Mouse (Mus musculus): ENCODE data around the gene Aup1. TPM values are rescaled to one million over a fixed set of nuclear protein-coding genes. Genes with fewer than 3 reads are reported as not detected.
A peak's percentile ranks its signal among the peaks of the same experiment; 100 is the strongest.

The Aup1 gene
- polyA plus RNA-seq, 1 experiment from 2014 or later: 194 TPM

DNA sequence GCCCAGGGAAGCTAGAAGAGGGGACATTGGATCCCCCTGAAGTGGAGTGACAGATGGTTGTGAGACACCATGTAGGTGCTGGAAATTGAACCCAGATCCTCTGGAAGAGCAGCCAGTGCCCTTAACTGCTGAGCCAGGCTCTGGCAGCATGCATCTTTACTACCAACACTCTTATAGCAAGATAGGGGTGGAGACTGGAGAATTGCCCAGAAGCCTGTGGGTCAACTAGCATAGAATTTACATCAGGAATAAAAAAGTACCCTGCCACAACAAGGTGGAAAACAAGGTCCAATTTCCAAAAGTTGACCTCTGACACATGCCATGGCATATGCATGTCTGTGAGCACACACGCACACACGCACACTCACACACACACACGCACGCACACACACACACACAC lies 29.1 kb upstream of the Aup1 start:
- Histone ChIP-seq H3K9me3 (replicated peaks; ENCODE audit: low read length) (no peaks in the 10 kb centered on the region), H3K4me1 (replicated peaks; ENCODE audit: insufficient read depth, low read length) (no peaks in the 10 kb centered on the region), H3K4me3 (replicated peaks; ENCODE audit: low read depth, low read length) (no peak overlapping the region), H3K27ac (no peak overlapping the region), H3K27me3 (ENCODE audit: insufficient read depth, low read length) (no peaks in the 10 kb centered on the region), H3K9ac (ENCODE audit: low read depth, low read length) (no peak overlapping the region), H3K36me3 (ENCODE audit: insufficient read depth, low read length) (no peaks in the 10 kb centered on the region), H3K4me2 (ENCODE audit: low read length) (no peak overlapping the region)
- TF ChIP-seq CTCF (IDR thresholded peaks at IDR 0.05; ENCODE audit: low read depth): no peak
- ATAC-seq (replicated peaks; ENCODE audit: low FRiP score, low read depth) (no peak), DNase-seq (ENCODE audit: low spot score) (no peak)
- WGBS: 98% methylated on average over 4 of the region's 4 CpGs

DNA sequence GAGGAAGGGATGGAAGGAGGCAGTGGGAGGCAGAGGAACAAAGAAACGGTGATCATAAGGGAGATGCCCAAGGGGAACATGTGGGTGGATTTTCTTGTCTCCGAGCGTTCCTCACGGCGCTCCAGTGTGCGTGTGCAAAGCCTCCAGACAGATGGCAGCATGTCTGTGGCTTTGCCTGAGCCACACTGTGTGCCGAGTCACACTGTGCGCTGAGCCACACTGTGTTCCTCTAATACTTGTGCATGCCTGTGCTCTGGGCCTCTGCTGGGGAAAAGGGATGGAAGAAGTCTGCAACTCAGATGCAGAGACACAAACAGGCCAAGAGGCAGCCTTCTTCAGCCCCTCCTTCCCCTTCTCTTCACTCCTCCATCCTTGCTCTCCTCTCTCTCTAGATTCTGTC lies 27.0 kb upstream of the Aup1 start:
- no peak overlapping the region for H3K4me3 ChIP-seq (replicated peaks; ENCODE audit: low read depth, low read length)
- TF ChIP-seq CTCF (IDR thresholded peaks at IDR 0.05; ENCODE audit: low read depth): no peak
- no peaks in the 10 kb centered on the region for H3K36me3 ChIP-seq (ENCODE audit: insufficient read depth, low read length)
- H3K4me1 ChIP-seq (replicated peaks; ENCODE audit: insufficient read depth, low read length): 0 out of 2 replicates have a peak, but pooled peaks cover 3% of the 10 kb centered on the region
- H3K27ac ChIP-seq: no peak overlapping the region
- H3K4me2 ChIP-seq (ENCODE audit: low read length): no peak overlapping the region
- DNase-seq (ENCODE audit: low spot score) (no peak), ATAC-seq (replicated peaks; ENCODE audit: low FRiP score, low read depth) (no peak)
- 80% methylated on average over 8 of the region's 8 CpGs for WGBS
- H3K27me3 ChIP-seq (ENCODE audit: insufficient read depth, low read length): no peaks in the 10 kb centered on the region
- H3K9me3 ChIP-seq (replicated peaks; ENCODE audit: low read length): no peaks in the 10 kb centered on the region
- no peak overlapping the region for H3K9ac ChIP-seq (ENCODE audit: low read depth, low read length)

DNA sequence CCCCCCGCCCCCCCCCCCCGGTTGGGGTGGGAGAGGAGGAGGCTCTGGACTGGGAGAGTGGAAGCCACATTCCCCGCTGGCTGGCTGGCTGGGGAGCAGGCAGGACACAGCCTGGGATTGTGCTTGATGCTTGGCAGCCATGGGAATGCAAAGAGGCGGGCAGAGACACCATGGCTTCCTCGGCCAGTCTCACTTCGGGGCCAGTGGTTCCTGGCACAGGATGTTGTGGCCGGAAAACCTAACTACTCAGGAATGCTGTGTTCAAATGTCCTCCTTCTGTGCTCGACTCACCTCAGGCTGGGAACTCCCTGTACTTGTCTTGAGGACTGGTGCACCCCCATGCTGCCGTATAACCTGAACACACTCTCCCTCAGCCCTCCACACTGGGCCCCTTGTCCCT lies 26.6 kb upstream of the Aup1 start:
- no peak overlapping the region for H3K27ac ChIP-seq
- ATAC-seq (replicated peaks; ENCODE audit: low FRiP score, low read depth) (no peak), DNase-seq (ENCODE audit: low spot score) (no peak)
- H3K36me3 ChIP-seq (ENCODE audit: insufficient read depth, low read length): no peaks in the 10 kb centered on the region
- 0 out of 2 replicates have a peak, but pooled peaks cover 3% of the 10 kb centered on the region for H3K4me1 ChIP-seq (replicated peaks; ENCODE audit: insufficient read depth, low read length)
- no peak overlapping the region for H3K4me3 ChIP-seq (replicated peaks; ENCODE audit: low read depth, low read length)
- no peak overlapping the region for H3K4me2 ChIP-seq (ENCODE audit: low read length)
- H3K9ac ChIP-seq (ENCODE audit: low read depth, low read length): no peak overlapping the region
- no peak for TF ChIP-seq CTCF (IDR thresholded peaks at IDR 0.05; ENCODE audit: low read depth)
- 60% methylated on average over 7 of the region's 9 CpGs for WGBS
- no peaks in the 10 kb centered on the region for H3K9me3 ChIP-seq (replicated peaks; ENCODE audit: low read length)
- H3K27me3 ChIP-seq (ENCODE audit: insufficient read depth, low read length): no peaks in the 10 kb centered on the region

DNA sequence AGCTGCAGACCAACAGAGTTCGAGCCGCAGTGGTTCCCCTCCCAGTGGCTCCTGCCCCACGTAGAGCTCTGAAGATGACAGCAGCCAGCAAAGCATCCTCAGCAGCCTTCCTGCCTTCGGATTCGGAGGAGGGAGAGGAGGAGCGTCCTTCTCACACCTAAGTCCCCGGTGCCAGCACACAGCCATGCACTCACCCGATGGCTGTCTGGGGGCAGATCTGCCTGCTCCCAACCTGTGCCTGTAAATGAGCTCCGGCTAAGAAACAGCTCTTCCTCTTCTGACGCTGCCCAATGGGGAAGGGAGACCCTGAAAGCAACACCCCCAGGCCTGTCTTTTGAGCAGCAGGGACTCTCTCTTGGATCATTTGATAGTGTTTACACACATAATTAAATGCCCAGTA lies 24.5 kb upstream of the Aup1 start:
- Histone ChIP-seq H3K9me3 (replicated peaks; ENCODE audit: low read length) (no peaks in the 10 kb centered on the region), H3K4me1 (replicated peaks; ENCODE audit: insufficient read depth, low read length) (0 out of 2 replicates have a peak, but pooled peaks cover 3% of the 10 kb centered on the region), H3K4me3 (replicated peaks; ENCODE audit: low read depth, low read length) (no peak overlapping the region), H3K9ac (ENCODE audit: low read depth, low read length) (no peak overlapping the region), H3K27ac (no peak overlapping the region), H3K4me2 (ENCODE audit: low read length) (no peak overlapping the region), H3K36me3 (ENCODE audit: insufficient read depth, low read length) (no peaks in the 10 kb centered on the region), H3K27me3 (ENCODE audit: insufficient read depth, low read length) (no peaks in the 10 kb centered on the region)
- WGBS: 36% methylated on average over 10 of the region's 10 CpGs
- TF ChIP-seq CTCF (IDR thresholded peaks at IDR 0.05; ENCODE audit: low read depth): no peak
- ATAC-seq (replicated peaks; ENCODE audit: low FRiP score, low read depth) (no peak), DNase-seq (ENCODE audit: low spot score) (no peak)

DNA sequence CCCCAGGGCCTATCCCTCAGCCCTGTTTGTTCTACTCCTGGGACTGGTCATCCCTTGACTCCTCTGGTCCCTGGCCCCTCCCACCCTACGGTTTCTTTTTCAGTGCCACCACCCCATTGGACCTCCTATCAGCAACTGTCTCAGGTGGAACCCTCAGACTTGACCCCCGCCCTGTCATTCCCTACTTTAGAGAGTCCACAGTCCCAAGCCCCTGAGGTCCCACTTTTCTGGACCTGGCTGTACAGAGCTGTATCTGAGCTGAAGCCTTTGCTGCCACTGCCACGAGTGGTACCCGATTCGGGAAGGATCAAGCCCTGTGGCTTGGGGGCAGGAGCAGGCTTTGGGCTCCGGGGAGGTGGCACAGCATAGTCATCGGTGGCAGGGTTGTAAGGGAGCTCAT lies 23.2 kb upstream of the Aup1 start:
- Histone ChIP-seq H3K4me1 (replicated peaks; ENCODE audit: insufficient read depth, low read length) (peaks cover 3% of the 10 kb centered on the region; the same call in 1 of the 2 replicates), H3K27ac (no peak overlapping the region), H3K27me3 (ENCODE audit: insufficient read depth, low read length) (no peaks in the 10 kb centered on the region), H3K4me2 (ENCODE audit: low read length) (no peak overlapping the region), H3K9ac (ENCODE audit: low read depth, low read length) (no peak overlapping the region), H3K4me3 (replicated peaks; ENCODE audit: low read depth, low read length) (no peak overlapping the region), H3K36me3 (ENCODE audit: insufficient read depth, low read length) (no peaks in the 10 kb centered on the region), H3K9me3 (replicated peaks; ENCODE audit: low read length) (no peaks in the 10 kb centered on the region)
- 77% methylated on average over 7 of the region's 7 CpGs for WGBS
- DNase-seq (ENCODE audit: low spot score): no peak
- no peak for TF ChIP-seq CTCF (IDR thresholded peaks at IDR 0.05; ENCODE audit: low read depth)
- no peak for ATAC-seq (replicated peaks; ENCODE audit: low FRiP score, low read depth)

DNA sequence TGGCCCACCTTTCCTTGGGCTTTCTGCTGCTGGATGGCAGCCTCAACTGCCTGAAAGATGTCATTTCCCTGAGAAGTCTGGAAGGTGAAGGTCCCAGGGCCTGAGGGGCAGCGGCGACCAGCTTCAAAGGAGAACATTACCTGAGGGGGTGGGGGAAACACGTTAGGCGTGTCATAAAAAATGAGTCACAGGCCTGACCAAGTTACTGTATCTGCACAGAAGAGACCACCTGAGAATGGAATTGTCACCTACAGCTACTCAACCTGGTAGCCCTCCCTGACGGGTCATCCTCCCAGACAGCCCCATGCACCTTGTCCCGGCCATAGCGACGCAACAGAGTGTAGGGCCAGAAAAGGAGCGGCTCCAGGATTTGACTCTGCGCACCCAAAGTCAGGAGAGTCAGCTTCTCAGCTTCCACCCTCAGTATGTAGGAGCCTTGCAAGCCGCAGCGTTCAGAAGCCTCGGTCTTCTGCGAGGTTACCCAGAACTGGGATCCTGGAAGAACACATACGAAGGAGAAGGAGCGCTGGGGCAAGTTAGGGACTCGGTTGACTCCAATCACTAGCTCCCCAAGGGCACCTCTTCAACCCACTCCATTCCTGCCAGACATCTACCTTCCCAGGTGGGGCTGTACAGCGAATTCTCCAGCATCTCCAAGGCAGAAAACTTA lies 22.3 kb upstream of the Aup1 start:
- no peak for TF ChIP-seq CTCF (IDR thresholded peaks at IDR 0.05; ENCODE audit: low read depth)
- 43% methylated on average over 18 of the region's 18 CpGs for WGBS
- H3K9me3 ChIP-seq (replicated peaks; ENCODE audit: low read length): no peaks in the 10 kb centered on the region
- DNase-seq (ENCODE audit: low spot score): no peak
- peak overlapping the region; percentile 64 for H3K4me3 ChIP-seq (replicated peaks; ENCODE audit: low read depth, low read length)
- H3K9ac ChIP-seq (ENCODE audit: low read depth, low read length): no peak overlapping the region
- peaks cover 3% of the 10 kb centered on the region; the same call in 1 of the 2 replicates for H3K4me1 ChIP-seq (replicated peaks; ENCODE audit: insufficient read depth, low read length)
- peak overlapping the region; percentile 82 for H3K4me2 ChIP-seq (ENCODE audit: low read length)
- H3K27ac ChIP-seq: no peak overlapping the region
- no peak for ATAC-seq (replicated peaks; ENCODE audit: low FRiP score, low read depth)
- H3K27me3 ChIP-seq (ENCODE audit: insufficient read depth, low read length): no peaks in the 10 kb centered on the region
- no peaks in the 10 kb centered on the region for H3K36me3 ChIP-seq (ENCODE audit: insufficient read depth, low read length)
